11 mouse cellular contexts compared by ENCODE assay signal in genomic region chr16:77685651-77686190, GRCm38 (mm10).
DNase-seq lines count a peak whose midpoint lies in the region; ATAC-seq lines count a peak whose summit lies in the region.
"Had no signal": no experiment of that assay in that cellular context is flagged by ENCODE, and none has a peak within 500 bp of the region (broad histone marks: within the 10 kb centered on the region; RNA-seq: fewer than 3 reads in every experiment).

No protein-coding gene starts in this region.

- H3K4me2 ChIP-seq in hindbrain, embryonic 14.5 days (replicated peaks) = 0 out of 2 replicates have a peak overlapping the region, but pooled peaks have one; percentile 1
- no peak overlapping the region for H3K4me2 ChIP-seq in liver, embryonic 11.5 days
- H3K4me2 ChIP-seq: heart, embryonic 15.5 days had no signal

- H3K9me3 ChIP-seq in hindbrain, embryonic 14.5 days (ENCODE audit: control insufficient read depth, low read length) = no peaks in the 10 kb centered on the region
- H3K9me3 ChIP-seq in liver, embryonic 11.5 days (ENCODE audit: control insufficient read depth, low read length) = no peaks in the 10 kb centered on the region
- H3K9me3 ChIP-seq: heart, embryonic 15.5 days; limb, embryonic 10.5 days; megakaryocyte, embryonic 14.5 days had no signal

- WGBS in hindbrain, embryonic 14.5 days = 67% methylated on average over 5 of the region's 5 CpGs
- 85% methylated on average over 5 of the region's 5 CpGs for WGBS in liver, embryonic 11.5 days

- peaks cover 19% of the 10 kb centered on the region for H3K4me1 ChIP-seq in hindbrain, embryonic 14.5 days (replicated peaks; ENCODE audit: control insufficient read depth, insufficient read depth, low read length)
- H3K4me1 ChIP-seq in liver, embryonic 11.5 days (replicated peaks; ENCODE audit: control insufficient read depth, insufficient read depth, low read length) = no peaks in the 10 kb centered on the region
- H3K4me1 ChIP-seq: heart, embryonic 15.5 days; limb, embryonic 10.5 days; megakaryocyte, embryonic 14.5 days had no signal

- no peak overlapping the region for H3K4me3 ChIP-seq in hindbrain, embryonic 14.5 days (replicated peaks; ENCODE audit: low read length)
- no peak overlapping the region for H3K4me3 ChIP-seq in liver, embryonic 11.5 days (ENCODE audit: low read depth, low read length)
- H3K4me3 ChIP-seq: heart, embryonic 15.5 days; limb, embryonic 10.5 days; megakaryocyte, embryonic 14.5 days had no signal

- H3K36me3 ChIP-seq in hindbrain, embryonic 14.5 days (replicated peaks; ENCODE audit: control insufficient read depth, insufficient read depth) = no peaks in the 10 kb centered on the region
- no peaks in the 10 kb centered on the region for H3K36me3 ChIP-seq in liver, embryonic 11.5 days (ENCODE audit: control insufficient read depth, insufficient read depth, low read length)
- H3K36me3 ChIP-seq: heart, embryonic 15.5 days; limb, embryonic 10.5 days had no signal

- DNase-seq in layer of hippocampus, postnatal 10 days (ENCODE audit: low spot score in 2 of 2) = peak; percentile 35 to 57
- no peak for DNase-seq in layer of hippocampus, adult 8-10 months (ENCODE audit: low spot score in 2 of 2)
- DNase-seq in adrenal gland, postnatal 25 days = peak; percentile 1
- peak; percentile 60 for DNase-seq in cerebellum, adult 9-10 months
- DNase-seq in hindbrain, embryonic 14.5 days (ENCODE audit: low spot score) = peak; percentile 64
- no peak for DNase-seq in gastrocnemius, postnatal 4 days (ENCODE audit: low spot score in 2 of 2)
- no peak for DNase-seq in testis, postnatal 10 days (ENCODE audit: low spot score)
- no peak for DNase-seq in liver, embryonic 11.5 days (ENCODE audit: low spot score)

- H3K9ac ChIP-seq in hindbrain, embryonic 14.5 days = no peak overlapping the region
- no peak overlapping the region for H3K9ac ChIP-seq in liver, embryonic 11.5 days (ENCODE audit: low read depth, low read length)
- H3K9ac ChIP-seq: heart, embryonic 15.5 days had no signal

- peak; percentile 90 for ATAC-seq in hindbrain, embryonic 14.5 days (ENCODE audit: low FRiP score)
- ATAC-seq in liver, embryonic 11.5 days (replicated peaks; ENCODE audit: low FRiP score) = no peak

- H3K27ac ChIP-seq in hindbrain, embryonic 14.5 days = peak overlapping the region; percentile 71
- H3K27ac ChIP-seq in liver, embryonic 11.5 days (ENCODE audit: low read depth, low read length) = no peak overlapping the region
- H3K27ac ChIP-seq: heart, embryonic 15.5 days; limb, embryonic 10.5 days had no signal

- H3K27me3 ChIP-seq in hindbrain, embryonic 14.5 days (ENCODE audit: control insufficient read depth, insufficient read depth, low read length) = no peaks in the 10 kb centered on the region
- no peaks in the 10 kb centered on the region for H3K27me3 ChIP-seq in liver, embryonic 11.5 days (replicated peaks; ENCODE audit: control insufficient read depth, insufficient read depth, low read length)
- H3K27me3 ChIP-seq: heart, embryonic 15.5 days; megakaryocyte, embryonic 14.5 days had no signal

Comparison
In these comparisons a context has a peak if more than half of its experiments do, and no peak if none do; other contexts are left out.
1. DNase-seq: peak in layer of hippocampus, postnatal 10 days (2 of 2), adrenal gland, postnatal 25 days (single experiment), cerebellum, adult 9-10 months (single experiment) and hindbrain, embryonic 14.5 days (single experiment); none in layer of hippocampus, adult 8-10 months (0 of 2), gastrocnemius, postnatal 4 days (0 of 2), testis, postnatal 10 days (single experiment) and liver, embryonic 11.5 days (single experiment).